8 mouse cellular contexts compared by ENCODE assay signal in genomic region chr16:14237100-14237723, GRCm38 (mm10). TPM values are rescaled to one million over a fixed set of nuclear protein-coding genes. Genes with fewer than 3 reads are reported as not detected.
A peak's percentile ranks its signal among the peaks of the same experiment; 100 is the strongest.
DNase-seq lines count a peak whose midpoint lies in the region; ATAC-seq and TF ChIP-seq lines count a peak whose summit lies in the region.

No protein-coding gene starts in this region.

- no peaks in the 10 kb centered on the region for H3K4me1 ChIP-seq in kidney, embryonic 14.5 days (ENCODE audit: control insufficient read depth, insufficient read depth, low read length)
- H3K4me1 ChIP-seq in limb, embryonic 14.5 days (ENCODE audit: control insufficient read depth, insufficient read depth, low read length): no peaks in the 10 kb centered on the region

- H3K27ac ChIP-seq in kidney, embryonic 14.5 days (ENCODE audit: low read depth, low read length): no peak overlapping the region
- H3K27ac ChIP-seq in limb, embryonic 14.5 days (replicated peaks; ENCODE audit: low read depth, low read length): no peak overlapping the region

- peak; percentile 73 for ATAC-seq in kidney, embryonic 14.5 days (ENCODE audit: low FRiP score, low TSS enrichment)
- ATAC-seq in limb, embryonic 14.5 days (ENCODE audit: low FRiP score, low read depth): peak; percentile 62; the same call in 1 of the 2 replicates

- intact Hi-C loops in gastrocnemius, postnatal 36 days (cut with DNase I): loop anchor here (5.0 kb wide), 2 partner anchors 75 to 210 kb away; no protein-coding TSS in a partner anchor

- 25% methylated on average over 6 of the region's 6 CpGs for WGBS in kidney, embryonic 14.5 days
- WGBS in limb, embryonic 14.5 days: 18% methylated on average over 6 of the region's 6 CpGs

- H3K9me3 ChIP-seq in kidney, embryonic 14.5 days (ENCODE audit: control insufficient read depth, low read length): no peaks in the 10 kb centered on the region
- no peaks in the 10 kb centered on the region for H3K9me3 ChIP-seq in limb, embryonic 14.5 days (ENCODE audit: control insufficient read depth, low read length)

- no peak overlapping the region for H3K9ac ChIP-seq in kidney, embryonic 14.5 days (ENCODE audit: low read depth, low read length)
- no peak overlapping the region for H3K9ac ChIP-seq in limb, embryonic 14.5 days (ENCODE audit: low read depth, low read length, severe bottlenecking)

- no peaks in the 10 kb centered on the region for H3K36me3 ChIP-seq in kidney, embryonic 14.5 days (ENCODE audit: control insufficient read depth, insufficient read depth, low read length)
- no peaks in the 10 kb centered on the region for H3K36me3 ChIP-seq in limb, embryonic 14.5 days (ENCODE audit: control insufficient read depth, insufficient read depth, low read length)
- no peaks in the 10 kb centered on the region for H3K36me3 ChIP-seq in splenic B cell, adult 2 months (ENCODE audit: control insufficient read depth, insufficient read depth, low read length, poor library complexity, severe bottlenecking)

- no peak overlapping the region for H3K4me2 ChIP-seq in kidney, embryonic 14.5 days (replicated peaks; ENCODE audit: low read depth, low read length)
- H3K4me2 ChIP-seq in limb, embryonic 14.5 days (replicated peaks; ENCODE audit: low read depth, low read length, severe bottlenecking): no peak overlapping the region

- no peak overlapping the region for H3K4me3 ChIP-seq in kidney, embryonic 14.5 days (ENCODE audit: low read length)
- H3K4me3 ChIP-seq in limb, embryonic 14.5 days (replicated peaks; ENCODE audit: low read length): no peak overlapping the region

- TF ChIP-seq POLR2A in limb, embryonic 14.5 days (IDR thresholded peaks at IDR 0.05; ENCODE audit: borderline replicate concordance, extremely low read depth, insufficient read depth, insufficient read length): no peak

- peak; percentile 49 to 61 for DNase-seq in urinary bladder, adult 18-20 months (ENCODE audit: low spot score in 2 of 2)
- no peak for DNase-seq in urinary bladder, postnatal 10 days (ENCODE audit: low spot score)
- DNase-seq in embryo, embryonic 10.5 days (ENCODE audit: low spot score): peak; percentile 87
- peak; percentile 64 to 77 for DNase-seq in gastrocnemius, postnatal 36 days
- peak; percentile 75 for DNase-seq in limb, embryonic 14.5 days (ENCODE audit: low spot score)
- DNase-seq in naive thymus-derived CD4-positive, alpha-beta T cell, adult 2 months (ENCODE audit: low read depth): peak; percentile 70
- DNase-seq in splenic B cell, adult 2 months (ENCODE audit: low read depth, low spot score): peak; percentile 72

- H3K27me3 ChIP-seq in kidney, embryonic 14.5 days (ENCODE audit: control insufficient read depth, insufficient read depth, low read length): no peaks in the 10 kb centered on the region
- H3K27me3 ChIP-seq in limb, embryonic 14.5 days (ENCODE audit: control insufficient read depth, insufficient read depth, low read length): no peaks in the 10 kb centered on the region
- no peaks in the 10 kb centered on the region for H3K27me3 ChIP-seq in splenic B cell, adult 2 months (ENCODE audit: control insufficient read depth, insufficient read depth, low read length, poor library complexity, severe bottlenecking)

RNA-seq across cellular contexts. Expression of gene Myh11, which starts 54.0 kb away (rescaled TPM):
- total RNA-seq in gastrocnemius, postnatal 36 days (2021): 10 to 100 TPM; 14.1 to 17.6 TPM
- 0.91 and 3.5 TPM in 2 replicates for polyA plus RNA-seq in kidney, embryonic 14.5 days (2014; fragmentation: Nextera tagmentation; extraction: Ambion mirVana)
- polyA plus RNA-seq in limb, embryonic 14.5 days (2012; rRNA removed): 0.86 and 1.2 TPM in 2 replicates
- 0.87 and 1.5 TPM in 2 replicates for polyA plus RNA-seq in limb, embryonic 14.5 days (2014; fragmentation: Nextera tagmentation; extraction: Ambion mirVana)
